Mouse (Mus musculus) midbrain, embryonic 11.5 days (tissue): ENCODE measurements around the gene Litaf. TPM values are rescaled to one million over a fixed set of nuclear protein-coding genes. Genes with fewer than 3 reads are reported as not detected.
"Not testable (repeated sequence)": the region's sequence is repeated elsewhere in the genome, so short reads cannot be mapped to it uniquely, and the experiment has no call there.

Experiments used
- ATAC-seq: fragments of 200-750 bp; cut with Nextera tagmentation; 2 replicates; pipeline ENCODE4 v1.8.0; 2017; ENCODE audit warnings: moderate TSS enrichment, moderate library complexity; ENCODE audit not compliant: low FRiP score
- DNase-seq: peaks from one replicate; pipeline ENCODE4 v3.0.0; 2015; ENCODE audit warnings: low spot score; ENCODE audit errors: missing footprints
- H3K27ac ChIP-seq: fragments of 300-500 bp; sonication (generic); 2 replicates; pipeline ENCODE4 v1.5.1; 2014; ENCODE audit warnings: low read depth, low read length
- H3K27me3 ChIP-seq: fragments of 300-500 bp; sonication (generic); 2 replicates; pipeline ENCODE4 v1.6.1; 2014; ENCODE audit warnings: mild to moderate bottlenecking, low read length, moderate library complexity, mixed read lengths; ENCODE audit not compliant: control insufficient read depth, insufficient read depth
- H3K36me3 ChIP-seq: fragments of 300-500 bp; sonication (generic); 2 replicates; pipeline ENCODE4 v1.6.1; 2014; ENCODE audit warnings: mild to moderate bottlenecking, low read length, moderate library complexity, mixed read lengths; ENCODE audit not compliant: control insufficient read depth, insufficient read depth
- H3K4me1 ChIP-seq: fragments of 300-500 bp; sonication (generic); 2 replicates; pipeline ENCODE4 v1.6.1; 2014; ENCODE audit warnings: low read length; ENCODE audit not compliant: control insufficient read depth, insufficient read depth
- H3K4me2 ChIP-seq: fragments of 300-500 bp; sonication (generic); 2 replicates; pipeline ENCODE4 v1.6.1; 2014; ENCODE audit warnings: mild to moderate bottlenecking, moderate library complexity
- H3K4me3 ChIP-seq: fragments of 300-500 bp; sonication (generic); 2 replicates; pipeline ENCODE4 v1.5.1; 2014; ENCODE audit warnings: low read depth, low read length
- H3K9ac ChIP-seq: fragments of 300-500 bp; sonication (generic); 2 replicates; pipeline ENCODE4 v1.6.1; 2014; ENCODE audit warnings: low read length
- H3K9me3 ChIP-seq: fragments of 300-500 bp; sonication (generic); 2 replicates; pipeline ENCODE4 v1.6.1; 2016; ENCODE audit warnings: low read length; ENCODE audit not compliant: control insufficient read depth
- WGBS: fragments of 180-500 bp; shearing (Covaris S2); extraction: QIAGEN DNeasy Blood & Tissue Kit; methylation state at CpG from one replicate; pipeline ENCODE4 v1.1.7; 2014; 5-methylcytosine and 5-hydroxymethylcytosine counted together
- polyA plus RNA-seq: library from polyadenylated mRNA; unstranded; fragments of >200 nt; fragmentation: Nextera tagmentation; extraction: Ambion mirVana; gene quantifications from 2 replicates; pipeline ENCODE4 v1.2.1, GENCODE M21; 2014

The Litaf gene
- polyA plus RNA-seq, 1 experiment from 2014 or later, result 61.8 TPM

- Histone ChIP-seq H3K27ac (no peak overlapping the region), H3K4me1 (peaks cover 5% of the 10 kb centered on the region), H3K9me3 (no peaks in the 10 kb centered on the region), H3K9ac (no peak overlapping the region), H3K4me3 (no peak overlapping the region), H3K36me3 (no peaks in the 10 kb centered on the region), H3K4me2 (no peak overlapping the region), H3K27me3 (no peaks in the 10 kb centered on the region)
- DNase-seq, result no peak
- WGBS, result 95% methylated on average over 7 of the region's 7 CpGs
- no peak for ATAC-seq
Observed at GRCm38 (mm10) chr16:10967756-10968155, 98.2 kb downstream of the Litaf start.

GRCm38 (mm10) chr16:10967013-10967412, 98.9 kb downstream of the Litaf start:
- Histone ChIP-seq H3K4me1 (peaks cover 5% of the 10 kb centered on the region), H3K9ac (no peak overlapping the region), H3K9me3 (no peaks in the 10 kb centered on the region), H3K36me3 (no peaks in the 10 kb centered on the region), H3K4me2 (no peak overlapping the region), H3K4me3 (no peak overlapping the region), H3K27me3 (no peaks in the 10 kb centered on the region), H3K27ac (no peak overlapping the region)
- DNase-seq (no peak), ATAC-seq (no peak)
- 78% methylated on average over 6 of the region's 6 CpGs for WGBS

- H3K4me3 ChIP-seq, result no peak overlapping the region
- H3K27me3 ChIP-seq, result no peaks in the 10 kb centered on the region
- no peak for ATAC-seq
- 88% methylated on average over 2 of the region's 2 CpGs for WGBS
- H3K9ac ChIP-seq, result no peak overlapping the region
- DNase-seq, result no peak
- H3K27ac ChIP-seq, result no peak overlapping the region
- peaks cover 5% of the 10 kb centered on the region; the same call in 1 of the 2 replicates for H3K36me3 ChIP-seq
- no peak overlapping the region for H3K4me2 ChIP-seq
- no peaks in the 10 kb centered on the region for H3K9me3 ChIP-seq
- H3K4me1 ChIP-seq, result no peaks in the 10 kb centered on the region
Observed at GRCm38 (mm10) chr16:10965034-10965433, 100.9 kb downstream of the Litaf start.

- Histone ChIP-seq H3K27me3 (no peaks in the 10 kb centered on the region), H3K4me3 (no peak overlapping the region), H3K36me3 (peaks cover 9% of the 10 kb centered on the region; the same call in 1 of the 2 replicates), H3K9me3 (no peaks in the 10 kb centered on the region), H3K4me2 (no peak overlapping the region), H3K4me1 (peaks cover 5% of the 10 kb centered on the region), H3K27ac (no peak overlapping the region), H3K9ac (no peak overlapping the region)
- WGBS, result 92% methylated on average over 10 of the region's 10 CpGs
- ATAC-seq (no peak), DNase-seq (no peak)
Observed at GRCm38 (mm10) chr16:10960916-10961315, 105.0 kb downstream of the Litaf start.

DNA sequence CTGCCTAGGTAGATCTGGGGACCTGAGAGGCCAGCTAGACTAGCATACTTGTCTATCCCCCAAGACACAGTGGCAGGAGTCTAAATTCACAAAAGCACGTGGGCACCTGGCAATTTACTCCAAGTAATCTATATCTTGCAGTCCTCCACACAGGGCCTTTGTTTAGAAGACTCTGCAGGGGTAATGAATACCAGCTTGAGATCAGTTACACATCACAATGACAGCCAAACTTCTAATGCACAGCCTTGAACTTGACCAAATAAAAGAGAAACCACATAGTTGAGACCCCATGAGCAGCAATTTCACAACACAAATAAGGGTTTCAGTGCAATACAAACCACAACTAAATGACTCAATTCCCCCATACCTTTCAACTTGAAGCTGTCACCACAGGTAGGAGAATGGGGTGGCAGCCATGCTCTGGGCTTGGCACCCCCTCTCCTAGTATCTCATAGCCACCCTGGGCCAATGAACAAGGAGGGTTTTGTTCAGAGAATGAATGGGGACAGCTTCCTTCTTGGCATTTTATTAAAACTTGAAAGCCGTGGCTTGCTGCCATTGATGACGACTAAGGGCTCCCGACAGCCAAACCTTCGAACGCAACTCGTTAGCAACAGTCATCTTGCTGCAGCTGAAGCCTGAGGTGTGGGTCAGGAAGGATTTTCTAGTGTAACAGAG, 107.1 kb downstream of the Litaf start:
- H3K9ac ChIP-seq, result no peak overlapping the region
- ATAC-seq (no peak), DNase-seq (no peak)
- no peak overlapping the region for H3K4me2 ChIP-seq
- no peaks in the 10 kb centered on the region for H3K27me3 ChIP-seq
- WGBS, result 74% methylated on average over 7 of the region's 7 CpGs
- no peak overlapping the region for H3K4me3 ChIP-seq
- H3K36me3 ChIP-seq, result peaks cover 9% of the 10 kb centered on the region; the same call in 1 of the 2 replicates
- H3K4me1 ChIP-seq, result peaks cover 5% of the 10 kb centered on the region
- no peak overlapping the region for H3K27ac ChIP-seq
- H3K9me3 ChIP-seq, result no peaks in the 10 kb centered on the region

DNA sequence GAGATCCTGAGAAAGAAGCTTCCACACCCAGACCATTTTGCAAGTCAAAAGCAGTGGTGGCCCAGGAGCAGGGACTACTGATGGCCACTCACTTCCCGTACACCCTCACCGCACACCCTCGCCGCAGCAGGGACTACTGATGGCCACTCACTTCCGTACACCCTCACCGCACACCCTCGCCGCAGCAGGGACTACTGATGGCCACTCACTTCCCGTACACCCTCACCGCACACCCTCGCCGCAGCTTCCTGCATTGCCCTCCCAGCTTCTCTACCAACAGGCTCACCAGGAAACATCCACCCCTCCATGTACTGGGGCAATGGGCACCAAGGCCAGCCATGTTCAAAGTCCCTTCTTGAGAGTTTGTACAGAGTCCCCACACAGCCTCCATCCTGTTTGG, 107.7 kb downstream of the Litaf start:
- H3K9ac ChIP-seq, H3K27ac ChIP-seq, H3K4me1 ChIP-seq, H3K4me3 ChIP-seq, H3K27me3 ChIP-seq, H3K9me3 ChIP-seq, H3K4me2 ChIP-seq, DNase-seq, H3K36me3 ChIP-seq, ATAC-seq: not testable (repeated sequence)
- WGBS, result 87% methylated on average over 12 of the region's 12 CpGs

GRCm38 (mm10) chr16:10957794-10958193, 108.2 kb downstream of the Litaf start:
- no peak for ATAC-seq
- peaks cover 9% of the 10 kb centered on the region; the same call in 1 of the 2 replicates for H3K36me3 ChIP-seq

DNA sequence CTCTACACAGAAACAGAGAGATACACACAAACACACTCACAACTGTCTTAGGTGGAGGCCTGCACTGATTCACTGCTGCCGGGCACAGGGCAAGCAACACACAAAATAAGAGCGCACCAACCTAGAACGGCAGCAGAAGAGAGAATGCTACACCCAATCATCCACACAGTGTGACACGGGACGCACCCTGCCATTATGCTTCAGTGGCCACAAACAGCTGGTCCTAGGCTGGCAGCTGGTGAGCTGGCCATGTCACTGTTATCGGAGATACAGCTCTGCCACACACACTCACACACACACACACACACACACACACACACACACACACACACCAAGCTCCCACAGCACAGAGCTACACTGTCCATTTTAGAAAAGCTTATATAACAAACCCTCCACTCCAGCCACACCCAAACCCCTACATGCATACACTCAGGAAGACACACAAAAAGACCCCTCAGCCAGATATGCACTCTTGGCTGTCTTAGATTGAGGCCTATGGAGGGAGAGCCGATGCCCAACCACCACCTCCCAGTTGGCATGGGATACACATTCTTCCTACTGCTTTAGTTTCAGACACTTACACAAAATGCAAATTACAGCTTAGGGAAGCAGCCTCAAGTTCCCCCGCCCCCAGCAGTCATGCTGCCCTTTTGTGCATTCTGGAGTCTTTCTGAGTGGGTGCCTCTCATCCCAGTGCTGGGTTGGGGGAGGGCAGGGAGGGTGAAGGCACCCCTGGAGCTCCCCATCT, 108.8 kb downstream of the Litaf start:
- Histone ChIP-seq H3K9ac (no peak overlapping the region; the same call in 1 of the 2 replicates), H3K27ac (no peak overlapping the region; the same call in 1 of the 2 replicates), H3K9me3 (no peaks in the 10 kb centered on the region), H3K36me3 (peaks cover 9% of the 10 kb centered on the region; the same call in 1 of the 2 replicates), H3K27me3 (no peaks in the 10 kb centered on the region), H3K4me2 (no peak overlapping the region), H3K4me3 (no peak overlapping the region), H3K4me1 (peaks cover 5% of the 10 kb centered on the region)
- WGBS, result 74% methylated on average over 8 of the region's 8 CpGs
- no peak for DNase-seq
- peak; percentile 59; the same call in 1 of the 2 replicates for ATAC-seq

More at GRCm38 (mm10) chr16:10957794-10958193, 108.2 kb downstream of the Litaf start:
- Histone ChIP-seq H3K9ac (no peak overlapping the region), H3K4me1 (peaks cover 5% of the 10 kb centered on the region), H3K4me3 (no peak overlapping the region), H3K27me3 (no peaks in the 10 kb centered on the region), H3K9me3 (no peaks in the 10 kb centered on the region), H3K27ac (no peak overlapping the region), H3K4me2 (no peak overlapping the region)
- DNase-seq, result no peak
- 79% methylated on average over 3 of the region's 3 CpGs for WGBS

GRCm38 (mm10) chr16:10955078-10955477, 110.9 kb downstream of the Litaf start:
- ATAC-seq, result no peak
- no peak for DNase-seq
- H3K9ac ChIP-seq, result no peak overlapping the region
- no peaks in the 10 kb centered on the region for H3K9me3 ChIP-seq
- H3K4me3 ChIP-seq, result no peak overlapping the region
- 91% methylated on average over 4 of the region's 4 CpGs for WGBS
- H3K36me3 ChIP-seq, result peaks cover 4% of the 10 kb centered on the region; the same call in 1 of the 2 replicates
- no peak overlapping the region for H3K27ac ChIP-seq
- no peaks in the 10 kb centered on the region for H3K27me3 ChIP-seq
- no peak overlapping the region for H3K4me2 ChIP-seq
- peaks cover 5% of the 10 kb centered on the region for H3K4me1 ChIP-seq
